Mouse (Mus musculus): ENCODE data around the gene Stard3.
"Not testable (repeated sequence)": the region's sequence is repeated elsewhere in the genome, so short reads cannot be mapped to it uniquely, and the experiment has no call there.

The Stard3 gene

GRCm38 (mm10) chr11:98374266-98374665 lies 16.1 kb downstream of the Stard3 start:
- no peak for DNase-seq (ENCODE audit: low spot score)

GRCm38 (mm10) chr11:98376756-98377155 lies 18.6 kb downstream of the Stard3 start:
- DNase-seq (ENCODE audit: low spot score): no peak

GRCm38 (mm10) chr11:98377787-98378186 lies 19.6 kb downstream of the Stard3 start:
- no peak for DNase-seq (ENCODE audit: low spot score)

GRCm38 (mm10) chr11:98379379-98379778 lies 21.2 kb downstream of the Stard3 start:
- no peak for DNase-seq (ENCODE audit: low spot score)

- no peak for DNase-seq (ENCODE audit: low spot score)
Measured at GRCm38 (mm10) chr11:98380106-98380505, 21.9 kb downstream of the Stard3 start.

DNA sequence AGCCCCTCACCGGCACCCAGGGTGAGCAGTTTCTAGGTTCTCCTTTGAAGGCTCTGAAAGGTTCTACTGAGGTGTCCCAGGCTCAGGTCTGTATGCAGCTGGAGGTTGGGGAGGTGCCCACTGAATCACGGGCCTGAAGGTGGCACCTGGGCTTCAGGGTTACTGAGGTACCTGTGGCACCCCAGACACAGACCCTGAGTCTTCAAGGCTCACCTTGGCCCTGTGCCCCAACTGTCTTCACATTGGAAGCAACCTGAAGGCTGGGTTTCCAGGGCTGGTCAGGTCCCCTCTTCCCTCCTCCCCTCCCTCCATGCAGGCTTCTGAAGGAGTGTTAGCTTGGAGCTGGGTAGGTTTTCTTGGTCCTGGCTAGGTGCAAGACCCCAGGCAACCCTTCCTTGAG lies 23.5 kb downstream of the Stard3 start:
- no peak for DNase-seq (ENCODE audit: low spot score)

DNA sequence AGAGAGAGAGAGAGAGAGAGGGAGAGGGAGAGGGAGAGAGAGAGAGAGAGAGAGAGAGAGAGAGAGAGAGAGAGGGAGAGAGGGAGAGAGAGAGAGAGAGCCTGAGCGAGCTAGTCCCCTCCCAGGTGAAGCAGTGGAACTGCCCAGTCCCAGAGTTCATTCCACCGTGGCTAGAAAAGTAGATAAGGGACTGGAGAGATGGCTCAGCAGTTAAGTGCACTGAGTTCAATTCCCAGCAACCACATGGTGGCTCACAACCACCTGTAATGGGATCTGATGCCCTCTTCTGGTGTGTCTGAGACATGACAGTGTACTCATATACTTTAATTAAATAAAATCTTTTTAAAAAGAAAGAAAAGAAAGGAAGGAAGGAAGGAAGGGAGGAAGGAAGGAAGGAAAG lies 24.2 kb downstream of the Stard3 start:
- DNase-seq (ENCODE audit: low spot score): not testable (repeated sequence)

GRCm38 (mm10) chr11:98383261-98384030 lies 25.3 kb downstream of the Stard3 start, which contains the start of gene Tcap:
TSS of gene Tcap (plus strand) at chr11:98383811.
- DNase-seq (ENCODE audit: low spot score): no peak

DNA sequence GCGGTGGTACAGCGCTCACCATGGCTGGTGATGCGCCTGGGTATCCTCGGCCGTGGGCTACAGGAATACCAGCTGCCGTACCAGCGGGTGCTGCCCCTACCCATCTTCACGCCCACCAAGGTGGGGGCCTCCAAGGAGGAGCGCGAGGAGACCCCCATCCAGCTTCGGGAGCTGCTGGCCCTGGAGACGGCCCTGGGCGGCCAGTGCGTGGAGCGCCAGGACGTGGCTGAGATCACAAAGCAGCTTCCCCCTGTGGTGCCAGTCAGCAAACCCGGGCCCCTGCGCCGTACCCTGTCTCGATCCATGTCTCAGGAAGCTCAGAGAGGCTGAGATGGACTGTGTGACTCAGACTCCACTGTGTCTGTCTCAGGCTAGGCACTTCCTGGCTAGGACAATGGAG lies 26.0 kb downstream of the Stard3 start:
- DNase-seq (ENCODE audit: low spot score): no peak

DNA sequence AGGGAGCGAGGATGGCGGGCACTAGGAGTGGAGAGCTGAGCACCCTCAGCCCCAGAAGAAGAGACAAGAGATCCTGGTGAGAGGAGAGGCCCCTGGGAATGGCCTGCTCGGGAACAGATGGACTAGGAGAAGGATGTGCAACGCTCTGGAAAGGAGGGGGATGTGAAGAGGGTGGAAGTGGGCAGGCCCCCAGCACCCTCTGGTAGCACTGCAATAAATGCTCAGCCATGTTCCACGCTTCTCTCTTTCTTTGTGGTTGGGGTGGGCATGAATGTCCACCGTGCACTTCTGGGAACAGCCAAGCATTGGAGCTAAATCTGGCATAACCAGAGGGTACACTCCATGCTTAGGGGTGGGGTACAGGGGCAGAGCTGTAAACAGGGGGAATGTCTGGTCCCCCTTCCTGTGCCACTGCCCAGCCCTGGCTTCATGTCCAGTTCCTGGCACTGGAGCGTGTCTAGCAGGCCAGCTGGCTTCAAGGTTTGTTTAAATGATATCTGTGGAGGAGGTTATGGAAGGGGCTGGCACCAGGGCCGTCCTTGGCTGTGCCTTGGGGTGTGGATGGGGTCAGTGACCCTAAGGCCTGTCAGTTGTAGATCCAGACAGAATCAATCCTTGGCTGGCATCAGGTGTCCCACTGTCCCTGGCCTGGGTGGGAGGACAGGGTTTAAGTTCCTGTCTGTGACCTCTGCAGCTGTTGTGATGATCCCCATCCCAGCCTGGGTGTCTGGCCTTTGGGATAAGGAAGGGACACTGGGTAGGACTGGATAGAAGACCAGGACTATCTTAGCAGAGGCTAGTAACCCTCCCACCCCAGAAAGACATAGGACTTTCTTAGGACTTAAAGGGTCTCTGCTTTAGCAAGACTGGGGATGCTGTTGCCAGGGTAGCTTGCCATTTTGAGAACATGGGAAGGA lies 26.8 kb downstream of the Stard3 start:
- DNase-seq (ENCODE audit: low spot score): no peak

GRCm38 (mm10) chr11:98385638-98386585 lies 27.7 kb downstream of the Stard3 start, which contains the start of gene Pnmt:
TSS of gene Pnmt (plus strand) at chr11:98386450.
- no peak for DNase-seq (ENCODE audit: low spot score)

DNA sequence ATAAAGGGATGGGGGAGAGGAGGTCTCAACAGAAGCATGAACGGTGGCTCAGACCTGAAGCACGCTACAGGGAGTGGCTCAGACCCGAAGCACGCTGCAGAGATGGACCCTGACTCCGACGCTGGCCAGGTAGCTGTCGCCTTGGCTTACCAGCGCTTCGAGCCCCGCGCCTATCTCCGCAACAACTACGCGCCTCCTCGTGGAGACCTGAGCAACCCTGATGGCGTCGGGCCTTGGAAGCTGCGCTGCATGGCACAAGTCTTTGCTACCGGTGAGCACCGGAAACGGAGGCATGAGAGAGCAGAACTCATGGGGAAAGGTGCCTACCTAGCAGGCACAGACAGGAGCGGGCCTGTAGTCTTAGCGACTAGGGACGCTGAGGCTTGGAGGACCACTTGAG lies 28.4 kb downstream of the Stard3 start:
- DNase-seq (ENCODE audit: low spot score): no peak

GRCm38 (mm10) chr11:98387056-98387577 lies 28.9 kb downstream of the Stard3 start:
- DNase-seq (ENCODE audit: low spot score): no peak

DNA sequence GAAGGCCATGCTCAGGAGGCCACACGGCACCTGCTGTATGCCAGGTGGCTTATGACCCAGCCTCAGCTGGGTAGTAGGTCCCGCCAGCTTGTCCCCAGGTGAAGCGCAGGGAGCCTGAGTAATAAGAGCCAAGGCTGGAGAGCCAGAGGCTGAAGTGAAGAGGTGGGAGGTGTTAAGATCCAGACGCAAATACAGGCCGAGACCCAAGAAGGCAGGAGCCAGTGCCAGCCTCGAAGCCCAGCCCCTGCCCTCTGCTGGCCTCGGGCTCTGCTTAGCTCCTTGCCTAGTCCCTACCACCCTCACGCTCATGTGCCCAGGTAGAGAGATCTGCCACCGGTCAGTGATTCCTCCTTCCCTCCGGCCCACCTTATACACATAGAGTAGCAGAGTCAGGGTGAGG lies 30.1 kb downstream of the Stard3 start:
- DNase-seq (ENCODE audit: low spot score): no peak

GRCm38 (mm10) chr11:98389221-98389780 lies 31.1 kb downstream of the Stard3 start:
- no peak for DNase-seq (ENCODE audit: low spot score)

DNA sequence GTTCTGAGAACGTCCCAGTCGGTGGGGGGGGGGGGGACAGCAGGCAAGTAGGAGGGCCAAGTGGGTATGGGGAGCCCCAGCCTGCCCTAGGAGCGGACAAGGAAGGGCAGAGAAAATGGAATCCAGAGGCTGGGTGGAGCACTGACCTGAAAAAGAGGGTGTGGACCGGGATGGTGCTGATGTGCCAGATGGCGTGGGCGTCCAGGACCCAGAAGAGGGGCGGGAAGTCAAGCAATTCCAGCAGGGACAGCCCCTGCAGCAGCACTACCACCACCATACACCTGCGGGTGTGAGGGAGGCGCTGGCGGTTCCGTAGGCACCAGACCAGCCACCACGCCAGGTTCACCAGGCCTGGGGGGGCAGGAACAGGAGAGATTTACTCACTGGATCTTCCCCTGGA lies 32.0 kb downstream of the Stard3 start:
- no peak for DNase-seq (ENCODE audit: low spot score)

- DNase-seq (ENCODE audit: low spot score): no peak
Measured at GRCm38 (mm10) chr11:98392034-98392433, 33.9 kb downstream of the Stard3 start.

DNA sequence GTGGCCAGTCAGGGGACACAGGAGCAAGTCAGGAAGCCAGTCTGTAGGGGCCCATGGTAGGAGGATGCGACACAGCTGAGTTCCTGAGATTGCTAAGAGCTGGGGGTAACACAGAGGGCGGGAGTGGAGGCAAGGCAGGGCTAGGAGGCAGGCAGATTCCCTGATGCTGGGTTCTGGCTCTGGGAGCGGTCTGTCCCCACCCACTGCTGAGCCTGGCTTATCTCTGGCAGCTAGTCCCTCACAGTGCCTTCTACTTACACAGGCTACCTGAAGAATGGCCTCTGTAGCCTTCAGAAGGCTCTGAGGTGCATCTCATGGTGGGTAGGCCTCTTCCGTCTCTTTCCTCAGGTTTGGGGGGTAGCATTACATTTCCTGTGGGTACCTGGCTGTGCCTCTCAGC lies 34.5 kb downstream of the Stard3 start:
- peak; percentile 51 for DNase-seq (ENCODE audit: low spot score)

DNA sequence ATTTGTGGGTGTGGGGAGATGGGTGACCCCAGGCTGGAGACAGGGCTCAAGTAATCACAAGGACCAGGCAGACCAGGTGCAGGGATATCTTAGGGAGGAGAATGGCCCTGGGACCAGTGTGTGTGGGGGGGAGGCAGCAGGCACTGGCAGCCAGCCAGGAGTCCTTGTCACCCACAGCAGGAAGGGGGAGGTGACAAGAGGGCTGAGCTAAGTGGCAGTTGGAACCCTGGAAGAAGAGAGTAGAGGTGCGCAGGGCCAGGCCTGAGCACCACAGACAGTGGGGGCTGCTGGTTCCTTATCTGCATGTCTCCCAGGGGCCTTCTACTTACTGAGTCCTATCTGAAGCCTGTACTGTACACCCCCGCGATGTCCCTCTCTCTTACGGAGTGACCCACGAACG lies 35.1 kb downstream of the Stard3 start:
- DNase-seq (ENCODE audit: low spot score): peak; percentile 71

DNA sequence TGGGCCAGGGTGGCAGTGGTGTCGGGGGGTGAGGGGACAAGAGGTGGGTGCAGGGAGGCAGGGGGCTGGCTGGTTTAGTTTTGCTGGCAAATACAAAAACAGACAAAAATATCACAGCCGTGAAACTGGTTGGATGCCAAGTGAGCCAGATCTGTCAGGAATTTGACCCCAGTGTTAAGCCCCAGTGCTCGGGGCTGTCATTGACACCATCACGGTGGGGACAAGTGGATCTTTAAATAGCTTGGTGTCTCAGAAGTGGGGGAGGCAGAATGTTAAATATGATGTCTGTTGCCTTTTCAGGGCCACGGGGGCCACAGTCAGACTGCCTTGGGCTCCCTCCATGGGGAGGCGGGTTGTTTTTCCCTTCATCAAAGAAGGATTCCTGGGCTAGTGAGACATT lies 36.1 kb downstream of the Stard3 start:
- DNase-seq (ENCODE audit: low spot score): no peak

DNA sequence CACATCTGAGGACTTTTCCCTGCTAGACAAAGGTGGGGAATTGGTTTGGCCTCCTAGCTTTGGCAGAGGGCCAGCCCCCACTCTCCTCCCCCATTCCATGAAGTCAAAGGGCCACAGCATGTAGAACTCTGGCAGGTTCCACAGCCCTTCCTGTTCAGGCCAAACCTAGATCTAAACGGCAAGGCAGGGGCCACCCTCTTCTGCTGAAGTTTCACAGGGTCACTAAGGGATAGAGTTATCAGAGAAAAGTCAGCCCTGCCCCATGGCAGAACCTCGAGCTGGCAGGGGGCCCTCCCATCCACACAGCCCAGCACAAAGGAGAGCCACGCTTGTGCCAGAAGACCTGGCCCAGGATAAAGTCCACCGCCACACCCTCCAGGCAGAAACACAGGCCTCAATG lies 36.9 kb downstream of the Stard3 start:
- DNase-seq (ENCODE audit: low spot score): no peak
